Mouse (Mus musculus) midbrain, embryonic 14.5 days (tissue): Measurements from ENCODE around the gene Fgfr2. TPM values are rescaled to one million over a fixed set of nuclear protein-coding genes. Genes with fewer than 3 reads are reported as not detected.

ENCODE experiments used
- ATAC-seq: fragments of 200-750 bp; cut with Nextera tagmentation; 2 replicates; pipeline ENCODE4 v1.8.0; 2017; ENCODE audit warnings: moderate number of reproducible peaks, moderate library complexity; ENCODE audit not compliant: low FRiP score, low TSS enrichment
- DNase-seq: peaks from one replicate; pipeline ENCODE4 v3.0.0-alpha.2; 2015
- H3K27ac ChIP-seq: fragments of 300-500 bp; sonication (generic); replicated peaks from 2 replicates; pipeline ENCODE4 v1.5.1; 2014; ENCODE audit warnings: mild to moderate bottlenecking, low read depth, low read length, moderate library complexity
- H3K27me3 ChIP-seq: fragments of 300-500 bp; sonication (generic); 2 replicates; pipeline ENCODE4 v1.6.1; 2014; ENCODE audit warnings: low read length, control low read depth, mixed read lengths; ENCODE audit not compliant: control insufficient read depth, insufficient read depth
- H3K36me3 ChIP-seq: fragments of 300-500 bp; sonication (generic); 2 replicates; pipeline ENCODE4 v1.6.1; 2014; ENCODE audit warnings: low read length, control low read depth; ENCODE audit not compliant: control insufficient read depth, insufficient read depth
- H3K4me1 ChIP-seq: fragments of 300-500 bp; sonication (generic); 2 replicates; pipeline ENCODE4 v1.6.1; 2014; ENCODE audit warnings: mild to moderate bottlenecking, antibody characterized with exemption, low read length, control low read depth; ENCODE audit not compliant: control insufficient read depth, insufficient read depth
- H3K4me2 ChIP-seq: fragments of 300-500 bp; sonication (generic); 2 replicates; pipeline ENCODE4 v1.6.1; 2014; ENCODE audit warnings: mild to moderate bottlenecking, low read length, moderate library complexity
- H3K4me3 ChIP-seq: fragments of 300-500 bp; sonication (generic); replicated peaks from 2 replicates; pipeline ENCODE4 v1.5.1; 2014; ENCODE audit warnings: low read depth, low read length
- H3K9ac ChIP-seq: fragments of 300-500 bp; sonication (generic); replicated peaks from 2 replicates; pipeline ENCODE4 v1.6.1; 2014; ENCODE audit warnings: mild to moderate bottlenecking, low read length, moderate library complexity
- H3K9me3 ChIP-seq: fragments of 300-500 bp; sonication (generic); 2 replicates; pipeline ENCODE4 v1.6.1; 2016; ENCODE audit warnings: low read length, control low read depth, mixed read lengths; ENCODE audit not compliant: control insufficient read depth
- WGBS: fragments of 180-500 bp; shearing (Covaris S2); extraction: QIAGEN DNeasy Blood & Tissue Kit; methylation state at CpG from one replicate; pipeline ENCODE4 v1.1.7; 2014; 5-methylcytosine and 5-hydroxymethylcytosine counted together
- polyA plus RNA-seq: library from polyadenylated mRNA; unstranded; fragments of >200 nt; fragmentation: Nextera tagmentation; extraction: Ambion mirVana; gene quantifications from 2 replicates; pipeline ENCODE4 v1.2.1, GENCODE M21; 2014

Gene Fgfr2
- polyA plus RNA-seq, 1 experiment from 2014 or later: 28.1 TPM

GRCm38 (mm10) chr7:132617021-132617564 lies 506.1 kb downstream of the Fgfr2 start:
- Histone ChIP-seq H3K4me3 (no peak overlapping the region), H3K4me1 (no peaks in the 10 kb centered on the region), H3K27me3 (no peaks in the 10 kb centered on the region), H3K9me3 (no peaks in the 10 kb centered on the region), H3K27ac (no peak overlapping the region), H3K36me3 (no peaks in the 10 kb centered on the region), H3K4me2 (no peak overlapping the region), H3K9ac (no peak overlapping the region)
- ATAC-seq (no peak), DNase-seq (no peak)
- WGBS: 88% methylated on average over 5 of the region's 5 CpGs

GRCm38 (mm10) chr7:132616391-132616790 lies 506.8 kb downstream of the Fgfr2 start:
- no peak for DNase-seq
- 10% methylated on average over 6 of the region's 6 CpGs for WGBS

GRCm38 (mm10) chr7:132615346-132615745 lies 507.8 kb downstream of the Fgfr2 start:
- Histone ChIP-seq H3K36me3 (no peaks in the 10 kb centered on the region), H3K27me3 (no peaks in the 10 kb centered on the region), H3K4me2 (no peak overlapping the region), H3K4me1 (0 out of 2 replicates have a peak, but pooled peaks cover under 1% of the 10 kb centered on the region), H3K27ac (no peak overlapping the region), H3K9ac (no peak overlapping the region), H3K4me3 (no peak overlapping the region), H3K9me3 (no peaks in the 10 kb centered on the region)
- no peak for DNase-seq
- 24% methylated on average over 3 of the region's 3 CpGs for WGBS
- no peak for ATAC-seq

More at GRCm38 (mm10) chr7:132616391-132616790, 506.8 kb downstream of the Fgfr2 start:
- no peak overlapping the region for H3K9ac ChIP-seq
- no peaks in the 10 kb centered on the region for H3K4me1 ChIP-seq
- no peaks in the 10 kb centered on the region for H3K36me3 ChIP-seq
- no peak overlapping the region for H3K4me2 ChIP-seq
- no peaks in the 10 kb centered on the region for H3K27me3 ChIP-seq
- no peak overlapping the region for H3K27ac ChIP-seq
- no peak for ATAC-seq
- no peaks in the 10 kb centered on the region for H3K9me3 ChIP-seq
- H3K4me3 ChIP-seq: no peak overlapping the region

- WGBS: 97% methylated on average over 8 of the region's 8 CpGs
- no peak for ATAC-seq
- Histone ChIP-seq H3K4me1 (peaks cover 4% of the 10 kb centered on the region; the same call in 1 of the 2 replicates), H3K9ac (no peak overlapping the region), H3K4me2 (no peak overlapping the region), H3K9me3 (no peaks in the 10 kb centered on the region), H3K27me3 (no peaks in the 10 kb centered on the region; the same call in 1 of the 2 replicates), H3K4me3 (no peak overlapping the region), H3K27ac (no peak overlapping the region), H3K36me3 (no peaks in the 10 kb centered on the region)
- no peak for DNase-seq
Measured at GRCm38 (mm10) chr7:132611530-132611929, 511.6 kb downstream of the Fgfr2 start.

GRCm38 (mm10) chr7:132610468-132611318 lies 512.5 kb downstream of the Fgfr2 start, which contains the start of gene Lhpp:
TSS of gene Lhpp (plus strand) at chr7:132610638.
- WGBS: 8% methylated on average over 44 of the region's 44 CpGs
- Histone ChIP-seq H3K4me2 (peak within 1 kb of the TSS; percentile 66), H3K4me3 (peak within 1 kb of the TSS; percentile 54), H3K36me3 (no peaks in the 10 kb centered on the region), H3K9me3 (no peaks in the 10 kb centered on the region), H3K4me1 (peaks cover 4% of the 10 kb centered on the region; the same call in 1 of the 2 replicates), H3K27ac (no peak within 1 kb of the TSS), H3K27me3 (no peaks in the 10 kb centered on the region; the same call in 1 of the 2 replicates), H3K9ac (peak within 1 kb of the TSS; percentile 59)
- peak; percentile 76; the same call in 1 of the 2 replicates for ATAC-seq
- DNase-seq: peak; percentile 89

GRCm38 (mm10) chr7:132608316-132609020 lies 514.7 kb downstream of the Fgfr2 start:
- no peak for ATAC-seq
- WGBS: 95% methylated on average over 4 of the region's 4 CpGs
- no peak for DNase-seq

GRCm38 (mm10) chr7:132605689-132606088 lies 517.5 kb downstream of the Fgfr2 start:
- no peak for ATAC-seq
- Histone ChIP-seq H3K27me3 (peaks cover 20% of the 10 kb centered on the region), H3K9me3 (no peaks in the 10 kb centered on the region), H3K4me1 (peaks cover 4% of the 10 kb centered on the region; the same call in 1 of the 2 replicates), H3K36me3 (no peaks in the 10 kb centered on the region), H3K4me3 (no peak overlapping the region), H3K27ac (no peak overlapping the region), H3K4me2 (no peak overlapping the region), H3K9ac (no peak overlapping the region)
- 64% methylated on average over 5 of the region's 5 CpGs for WGBS
- no peak for DNase-seq

More at GRCm38 (mm10) chr7:132608316-132609020, 514.7 kb downstream of the Fgfr2 start:
- H3K4me3 ChIP-seq: no peak overlapping the region
- no peak overlapping the region for H3K27ac ChIP-seq
- peaks cover 4% of the 10 kb centered on the region; the same call in 1 of the 2 replicates for H3K4me1 ChIP-seq
- no peak overlapping the region for H3K4me2 ChIP-seq
- H3K9me3 ChIP-seq: no peaks in the 10 kb centered on the region
- no peaks in the 10 kb centered on the region for H3K36me3 ChIP-seq
- H3K27me3 ChIP-seq: no peaks in the 10 kb centered on the region; the same call in 1 of the 2 replicates
- no peak overlapping the region for H3K9ac ChIP-seq

- Histone ChIP-seq H3K9me3 (no peaks in the 10 kb centered on the region), H3K27me3 (peaks cover 29% of the 10 kb centered on the region), H3K4me1 (peaks cover 4% of the 10 kb centered on the region; the same call in 1 of the 2 replicates), H3K4me3 (no peak overlapping the region), H3K27ac (no peak overlapping the region), H3K9ac (no peak overlapping the region), H3K4me2 (no peak overlapping the region), H3K36me3 (no peaks in the 10 kb centered on the region)
- DNase-seq (no peak), ATAC-seq (no peak)
- 89% methylated on average over 4 of the region's 4 CpGs for WGBS
Measured at GRCm38 (mm10) chr7:132604720-132605119, 518.4 kb downstream of the Fgfr2 start.
